Mouse (Mus musculus): ENCODE data around the gene Dlgap4.
"Not testable (repeated sequence)": the region's sequence is repeated elsewhere in the genome, so short reads cannot be mapped to it uniquely, and the experiment has no call there.

Gene Dlgap4

GRCm38 (mm10) chr2:156775455-156776435, 162.2 kb downstream of the Dlgap4 start:
- no peak for DNase-seq (ENCODE audit: low read depth, low spot score)

- no peak for DNase-seq (ENCODE audit: low read depth, low spot score)
Measured at GRCm38 (mm10) chr2:156776907-156777306, 163.4 kb downstream of the Dlgap4 start.

GRCm38 (mm10) chr2:156777326-156778004, 164.0 kb downstream of the Dlgap4 start:
- DNase-seq (ENCODE audit: low read depth, low spot score): no peak

- DNase-seq (ENCODE audit: low read depth, low spot score): no peak
Measured at GRCm38 (mm10) chr2:156778571-156778970, 165.1 kb downstream of the Dlgap4 start.

- DNase-seq (ENCODE audit: low read depth, low spot score): no peak
Measured at GRCm38 (mm10) chr2:156779036-156779435, 165.5 kb downstream of the Dlgap4 start.

GRCm38 (mm10) chr2:156779488-156779887, 166.0 kb downstream of the Dlgap4 start:
- no peak for DNase-seq (ENCODE audit: low read depth, low spot score)

- DNase-seq (ENCODE audit: low read depth, low spot score): no peak
Measured at GRCm38 (mm10) chr2:156780129-156780528, 166.6 kb downstream of the Dlgap4 start.

GRCm38 (mm10) chr2:156780752-156781151, 167.2 kb downstream of the Dlgap4 start:
- no peak for DNase-seq (ENCODE audit: low read depth, low spot score)

- no peak for DNase-seq (ENCODE audit: low read depth, low spot score)
Measured at GRCm38 (mm10) chr2:156781281-156781680, 167.8 kb downstream of the Dlgap4 start.

- DNase-seq (ENCODE audit: low read depth, low spot score): no peak
Measured at GRCm38 (mm10) chr2:156781836-156782480, 168.5 kb downstream of the Dlgap4 start.

GRCm38 (mm10) chr2:156782481-156783348, 169.2 kb downstream of the Dlgap4 start:
- DNase-seq (ENCODE audit: low read depth, low spot score): no peak

GRCm38 (mm10) chr2:156783349-156783728, 169.8 kb downstream of the Dlgap4 start:
- no peak for DNase-seq (ENCODE audit: low read depth, low spot score)

- DNase-seq (ENCODE audit: low read depth, low spot score): no peak
Measured at GRCm38 (mm10) chr2:156784016-156784585, 170.6 kb downstream of the Dlgap4 start.

- DNase-seq (ENCODE audit: low read depth, low spot score): no peak
Measured at GRCm38 (mm10) chr2:156784891-156785290, 171.4 kb downstream of the Dlgap4 start.

GRCm38 (mm10) chr2:156786369-156786768, 172.9 kb downstream of the Dlgap4 start:
- DNase-seq (ENCODE audit: low read depth, low spot score): not testable (repeated sequence)

GRCm38 (mm10) chr2:156787090-156787775, 173.7 kb downstream of the Dlgap4 start:
- DNase-seq (ENCODE audit: low read depth, low spot score): no peak

GRCm38 (mm10) chr2:156787776-156788105, 174.2 kb downstream of the Dlgap4 start:
- no peak for DNase-seq (ENCODE audit: low read depth, low spot score)

GRCm38 (mm10) chr2:156788836-156789235, 175.3 kb downstream of the Dlgap4 start:
- DNase-seq (ENCODE audit: low read depth, low spot score): no peak

- no peak for DNase-seq (ENCODE audit: low read depth, low spot score)
Measured at GRCm38 (mm10) chr2:156798516-156798915, 185.0 kb downstream of the Dlgap4 start.

- DNase-seq (ENCODE audit: low read depth, low spot score): no peak
Measured at GRCm38 (mm10) chr2:156801045-156801444, 187.5 kb downstream of the Dlgap4 start.

Data from embryo, embryonic 11.5 days (tissue).